18 mouse cellular contexts compared by ENCODE assay signal in the genomic region with DNA sequence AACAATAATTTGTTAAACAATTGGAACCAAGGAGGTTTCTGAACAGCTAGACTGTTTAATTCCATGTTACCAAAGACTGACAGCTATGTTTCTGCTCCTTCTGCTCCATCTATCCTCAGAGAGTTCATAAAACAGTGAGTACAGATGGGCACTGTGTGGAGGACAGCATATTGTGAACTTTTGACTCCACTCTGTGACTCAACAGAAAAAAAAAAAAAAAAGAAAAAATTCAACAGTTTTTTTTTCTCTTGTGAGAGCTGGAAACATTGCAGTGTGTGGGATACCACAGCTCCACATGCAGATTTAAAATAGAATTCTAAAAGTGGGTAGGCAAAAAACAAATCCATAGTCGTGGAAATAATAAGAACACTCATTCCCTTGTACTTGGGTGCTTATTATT.
A peak's percentile ranks its signal among the peaks of the same experiment; 100 is the strongest.
DNase-seq lines count a peak whose midpoint lies in the region; ATAC-seq lines count a peak whose summit lies in the region.
"Had no signal": no experiment of that assay in that cellular context is flagged by ENCODE, and none has a peak within 500 bp of the region (broad histone marks: within the 10 kb centered on the region; RNA-seq: fewer than 3 reads in every experiment).

No protein-coding gene starts in this region.

- H3K9me3 ChIP-seq in intestine, embryonic 15.5 days: no peaks in the 10 kb centered on the region
- H3K9me3 ChIP-seq in limb, embryonic 13.5 days: no peaks in the 10 kb centered on the region
- no peaks in the 10 kb centered on the region for H3K9me3 ChIP-seq in hindbrain, embryonic 16.5 days (ENCODE audit: control insufficient read depth, low read length)
- H3K9me3 ChIP-seq: embryonic facial prominence, embryonic 13.5 days; forebrain, embryonic 13.5 days; heart, embryonic 12.5 days; hindbrain, embryonic 10.5 days had no signal

- H3K36me3 ChIP-seq in intestine, embryonic 15.5 days: no peaks in the 10 kb centered on the region
- no peaks in the 10 kb centered on the region for H3K36me3 ChIP-seq in limb, embryonic 13.5 days
- no peaks in the 10 kb centered on the region for H3K36me3 ChIP-seq in hindbrain, embryonic 16.5 days (ENCODE audit: control insufficient read depth, insufficient read depth, low read length)
- H3K36me3 ChIP-seq: embryonic facial prominence, embryonic 13.5 days; heart, embryonic 12.5 days; hindbrain, embryonic 10.5 days had no signal

- WGBS in intestine, embryonic 15.5 days: 68% methylated on average over 1 of the region's 1 CpGs
- 38% methylated on average over 1 of the region's 1 CpGs for WGBS in limb, embryonic 13.5 days
- 90% methylated on average over 1 of the region's 1 CpGs for WGBS in hindbrain, embryonic 16.5 days

- H3K27ac ChIP-seq in intestine, embryonic 15.5 days: no peak overlapping the region
- H3K27ac ChIP-seq in limb, embryonic 13.5 days: no peak overlapping the region
- H3K27ac ChIP-seq in hindbrain, embryonic 16.5 days (ENCODE audit: low read depth, low read length): no peak overlapping the region
- H3K27ac ChIP-seq: embryonic facial prominence, embryonic 13.5 days; forebrain, embryonic 13.5 days; gastrocnemius, adult 2 months; hindbrain, embryonic 10.5 days; hindbrain, embryonic 14.5 days had no signal

- no peaks in the 10 kb centered on the region for H3K27me3 ChIP-seq in intestine, embryonic 15.5 days (replicated peaks)
- H3K27me3 ChIP-seq in limb, embryonic 13.5 days: no peaks in the 10 kb centered on the region
- no peaks in the 10 kb centered on the region for H3K27me3 ChIP-seq in hindbrain, embryonic 16.5 days (replicated peaks; ENCODE audit: control insufficient read depth, insufficient read depth, low read length)
- H3K27me3 ChIP-seq: embryonic facial prominence, embryonic 13.5 days; forebrain, embryonic 13.5 days; heart, embryonic 12.5 days had no signal

- H3K4me3 ChIP-seq in intestine, embryonic 15.5 days (replicated peaks): no peak overlapping the region
- no peak overlapping the region for H3K4me3 ChIP-seq in limb, embryonic 13.5 days
- no peak overlapping the region for H3K4me3 ChIP-seq in hindbrain, embryonic 16.5 days (ENCODE audit: low read length)
- H3K4me3 ChIP-seq: embryonic facial prominence, embryonic 13.5 days; forebrain, embryonic 13.5 days; gastrocnemius, adult 2 months; heart, embryonic 12.5 days; hindbrain, embryonic 10.5 days had no signal

- no peaks in the 10 kb centered on the region for H3K4me1 ChIP-seq in intestine, embryonic 15.5 days (replicated peaks)
- peaks cover 7% of the 10 kb centered on the region for H3K4me1 ChIP-seq in limb, embryonic 13.5 days
- no peaks in the 10 kb centered on the region for H3K4me1 ChIP-seq in hindbrain, embryonic 16.5 days (ENCODE audit: control insufficient read depth, insufficient read depth, low read depth, low read length)
- H3K4me1 ChIP-seq: embryonic facial prominence, embryonic 13.5 days; forebrain, embryonic 13.5 days; heart, embryonic 12.5 days; hindbrain, embryonic 10.5 days had no signal

- no peak overlapping the region for H3K9ac ChIP-seq in intestine, embryonic 15.5 days
- H3K9ac ChIP-seq in limb, embryonic 13.5 days: no peak overlapping the region
- H3K9ac ChIP-seq in hindbrain, embryonic 16.5 days (ENCODE audit: low read depth, low read length): no peak overlapping the region
- H3K9ac ChIP-seq: embryonic facial prominence, embryonic 13.5 days; forebrain, embryonic 13.5 days; heart, embryonic 12.5 days; hindbrain, embryonic 14.5 days had no signal

- DNase-seq in layer of hippocampus, adult 9-11 months: peak; percentile 29
- no peak for DNase-seq in layer of hippocampus, adult 8-10 months (ENCODE audit: low spot score in 2 of 2)
- no peak for DNase-seq in frontal cortex, postnatal 25 days (ENCODE audit: low spot score in 2 of 2)
- DNase-seq: adrenal gland, postnatal 10 days; cerebellum, adult 18-20 months; cerebellum, adult 9-11 months; cerebellum, postnatal 36 days; gastrocnemius, adult 2 months; gastrocnemius, postnatal 25 days had no signal

- peak; percentile 90 for ATAC-seq in intestine, embryonic 15.5 days
- ATAC-seq in limb, embryonic 13.5 days (ENCODE audit: low FRiP score, low read depth): peak; percentile 90
- ATAC-seq in hindbrain, embryonic 16.5 days: no peak
- ATAC-seq in erythroblast, adult 5-6 weeks (replicated peaks; ENCODE audit: low FRiP score, poor library complexity, severe bottlenecking): no peak
- ATAC-seq: forebrain, embryonic 13.5 days had no signal

- H3K4me2 ChIP-seq in intestine, embryonic 15.5 days (replicated peaks): no peak overlapping the region
- no peak overlapping the region for H3K4me2 ChIP-seq in limb, embryonic 13.5 days (replicated peaks)
- H3K4me2 ChIP-seq in hindbrain, embryonic 16.5 days (ENCODE audit: low read length): no peak overlapping the region
- H3K4me2 ChIP-seq: embryonic facial prominence, embryonic 13.5 days; forebrain, embryonic 13.5 days; heart, embryonic 12.5 days; hindbrain, embryonic 14.5 days had no signal

Comparison
In these comparisons a context has a peak if more than half of its experiments do, and no peak if none do; other contexts are left out.
1. ATAC-seq: peak in intestine, embryonic 15.5 days (single experiment) and limb, embryonic 13.5 days (single experiment); none in hindbrain, embryonic 16.5 days (single experiment) and erythroblast, adult 5-6 weeks (single experiment).